Mouse (Mus musculus) limb, embryonic 13.5 days (tissue): ENCODE results near the gene Tpi1. TPM values are rescaled to one million over a fixed set of nuclear protein-coding genes. Genes with fewer than 3 reads are reported as not detected.

Experiments used
- ATAC-seq: fragments of 200-750 bp; cut with Nextera tagmentation; 2 replicates; pipeline ENCODE4 v1.8.0; 2017; ENCODE audit warnings: low read depth, moderate number of reproducible peaks, moderate TSS enrichment; ENCODE audit not compliant: low FRiP score
- H3K27ac ChIP-seq: fragments of 300-500 bp; sonication (generic); 2 replicates; pipeline ENCODE4 v1.5.1; 2015; ENCODE audit warnings: inconsistent platforms, mild to moderate bottlenecking, moderate library complexity
- H3K27me3 ChIP-seq: fragments of 300-500 bp; sonication (generic); 2 replicates; pipeline ENCODE4 v1.6.1; 2015; ENCODE audit warnings: mild to moderate bottlenecking, inconsistent platforms
- H3K36me3 ChIP-seq: fragments of 300-500 bp; sonication (generic); 2 replicates; pipeline ENCODE4 v1.6.1; 2015; ENCODE audit warnings: inconsistent platforms, mild to moderate bottlenecking, moderate library complexity
- H3K4me1 ChIP-seq: fragments of 300-500 bp; sonication (generic); 2 replicates; pipeline ENCODE4 v1.6.1; 2015; ENCODE audit warnings: inconsistent platforms
- H3K4me2 ChIP-seq: fragments of 300-500 bp; sonication (generic); replicated peaks from 2 replicates; pipeline ENCODE4 v1.6.1; 2015; ENCODE audit warnings: inconsistent platforms, mild to moderate bottlenecking, moderate library complexity
- H3K4me3 ChIP-seq: fragments of 300-500 bp; sonication (generic); 2 replicates; pipeline ENCODE4 v1.5.1; 2015; ENCODE audit warnings: moderate library complexity, mild to moderate bottlenecking, inconsistent platforms
- H3K9ac ChIP-seq: fragments of 300-500 bp; sonication (generic); 2 replicates; pipeline ENCODE4 v1.6.1; 2015; ENCODE audit warnings: mild to moderate bottlenecking, inconsistent platforms
- H3K9me3 ChIP-seq: fragments of 300-500 bp; sonication (generic); 2 replicates; pipeline ENCODE4 v1.6.1; 2016; ENCODE audit warnings: inconsistent platforms
- WGBS: fragments of 180-500 bp; shearing (Covaris S2); methylation state at CpG from one replicate; pipeline ENCODE4 v1.1.7; 2015; 5-methylcytosine and 5-hydroxymethylcytosine counted together
- polyA plus RNA-seq: library from polyadenylated mRNA; unstranded; fragments of >200 nt; fragmentation: Nextera tagmentation; extraction: Ambion mirVana; gene quantifications from 2 replicates; pipeline ENCODE4 v1.2.1, GENCODE M21; 2015

The Tpi1 gene
- polyA plus RNA-seq: 782 and 803 TPM in 2 replicates

GRCm38 (mm10) chr6:124813933-124814332, at the start of gene Tpi1:
Gene Tpi1, minus strand, starts transcription at chr6:124814296.
- Histone ChIP-seq H3K9me3 (no peaks in the 10 kb centered on the region), H3K9ac (peak within 1 kb of the TSS; percentile 88), H3K36me3 (peaks cover 65% of the 10 kb centered on the region), H3K27me3 (no peaks in the 10 kb centered on the region), H3K4me2 (peak within 1 kb of the TSS; percentile 95), H3K4me1 (peaks cover 43% of the 10 kb centered on the region), H3K27ac (peak within 1 kb of the TSS; percentile 92), H3K4me3 (peak within 1 kb of the TSS; percentile 71)
- 0% methylated on average over 22 of the region's 22 CpGs for WGBS
- ATAC-seq: peak; percentile 91

DNA sequence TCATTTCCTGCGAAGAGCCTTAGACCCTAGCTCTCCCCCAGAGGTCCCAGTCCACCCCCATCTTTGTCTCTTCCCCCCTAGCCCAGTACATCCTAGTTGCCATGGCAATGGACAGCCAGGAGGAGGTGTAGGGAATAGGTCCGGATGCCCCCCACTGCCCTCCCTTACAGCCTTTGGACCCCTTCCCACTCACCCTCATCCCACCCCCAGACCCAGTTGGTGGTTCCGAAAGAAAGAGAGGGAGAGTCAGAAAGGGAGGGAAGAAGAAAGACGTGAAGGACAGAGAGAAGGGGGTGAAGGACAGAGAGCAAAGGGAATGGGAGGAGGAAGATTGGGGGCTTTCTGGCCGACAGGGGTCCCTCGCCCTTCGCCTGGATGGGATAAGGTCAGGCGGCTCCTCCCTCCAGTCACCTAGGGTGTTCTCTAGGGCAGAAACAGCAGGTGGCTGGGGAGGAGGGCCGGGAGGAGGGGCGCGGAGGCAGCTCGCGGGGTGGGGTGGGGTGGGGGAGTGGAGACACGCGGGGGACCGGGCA, 49.1 kb upstream of the Tpi1 start:
- H3K27me3 ChIP-seq: peaks cover 17% of the 10 kb centered on the region
- H3K9ac ChIP-seq: peak overlapping the region; percentile 75
- peak overlapping the region; percentile 88 for H3K4me2 ChIP-seq
- 2% methylated on average over 11 of the region's 16 CpGs for WGBS
- H3K4me1 ChIP-seq: peaks cover 65% of the 10 kb centered on the region
- no peak overlapping the region; the same call in 1 of the 2 replicates for H3K27ac ChIP-seq
- no peaks in the 10 kb centered on the region for H3K9me3 ChIP-seq
- peak; percentile 1; the same call in 1 of the 2 replicates for ATAC-seq
- H3K36me3 ChIP-seq: no peaks in the 10 kb centered on the region
- H3K4me3 ChIP-seq: peak overlapping the region; percentile 59

DNA sequence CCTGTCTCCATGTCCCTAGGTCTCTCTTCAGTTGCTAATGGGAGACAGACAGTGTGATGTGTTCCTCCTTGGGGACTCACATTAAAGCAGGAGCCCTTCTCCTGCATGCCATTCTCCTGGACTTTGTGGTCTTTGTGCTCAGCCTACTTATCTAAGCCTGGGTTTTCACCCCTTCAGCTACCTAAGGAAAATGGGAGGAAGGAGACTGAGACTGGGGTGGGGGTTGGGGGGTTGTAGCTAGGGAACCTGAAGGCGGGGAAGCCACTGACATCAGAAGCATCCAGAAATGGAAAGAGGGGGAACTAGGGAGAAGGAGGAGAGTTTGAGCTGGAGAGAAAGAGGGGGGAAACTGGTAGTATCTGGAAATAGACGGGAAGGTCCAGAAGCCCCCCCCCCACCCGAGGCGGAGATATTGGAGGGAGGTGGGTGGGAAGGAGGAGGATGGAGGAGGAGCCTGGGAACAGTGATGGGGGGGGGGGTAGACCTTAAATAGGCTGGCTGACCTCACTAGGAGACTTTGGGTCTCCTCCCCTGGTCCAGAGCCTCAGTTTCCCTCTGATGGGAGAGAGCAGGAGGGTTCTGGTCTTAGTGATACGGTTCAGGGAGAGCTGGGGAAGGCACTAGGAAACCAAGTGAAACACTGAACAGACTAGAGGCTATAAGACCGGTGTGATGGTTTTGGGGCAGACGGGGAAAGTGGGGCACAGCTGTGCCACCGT, 48.5 kb upstream of the Tpi1 start:
- Histone ChIP-seq H3K27ac (no peak overlapping the region; the same call in 1 of the 2 replicates), H3K36me3 (no peaks in the 10 kb centered on the region), H3K9ac (peak overlapping the region; percentile 75), H3K4me2 (peak overlapping the region; percentile 88), H3K4me3 (peak overlapping the region; percentile 59), H3K9me3 (no peaks in the 10 kb centered on the region), H3K27me3 (peaks cover 13% of the 10 kb centered on the region), H3K4me1 (peaks cover 70% of the 10 kb centered on the region)
- ATAC-seq: no peak
- WGBS: 15% methylated on average over 8 of the region's 8 CpGs

DNA sequence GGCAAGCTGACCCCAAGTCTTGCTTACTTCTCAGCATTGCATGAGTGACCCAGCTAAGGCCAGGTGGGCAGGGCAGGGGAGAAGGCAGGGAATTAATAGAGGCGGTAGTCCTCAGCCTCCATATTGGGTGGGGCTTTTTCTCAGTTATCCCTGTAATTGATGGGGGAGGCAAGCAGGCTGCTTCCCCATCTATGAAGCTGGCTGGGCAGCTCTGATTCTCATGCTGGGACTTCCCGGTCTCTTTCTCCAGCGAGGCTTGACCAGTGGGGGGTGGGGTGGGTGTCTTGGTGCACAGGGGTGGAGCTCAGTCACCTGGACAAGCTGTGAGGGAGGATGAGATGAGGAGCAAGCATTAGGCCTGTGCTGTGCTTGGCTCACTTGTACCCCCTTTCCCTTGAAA, 47.7 kb upstream of the Tpi1 start:
- WGBS: 32% methylated on average over 3 of the region's 3 CpGs
- no peak overlapping the region for H3K4me2 ChIP-seq

DNA sequence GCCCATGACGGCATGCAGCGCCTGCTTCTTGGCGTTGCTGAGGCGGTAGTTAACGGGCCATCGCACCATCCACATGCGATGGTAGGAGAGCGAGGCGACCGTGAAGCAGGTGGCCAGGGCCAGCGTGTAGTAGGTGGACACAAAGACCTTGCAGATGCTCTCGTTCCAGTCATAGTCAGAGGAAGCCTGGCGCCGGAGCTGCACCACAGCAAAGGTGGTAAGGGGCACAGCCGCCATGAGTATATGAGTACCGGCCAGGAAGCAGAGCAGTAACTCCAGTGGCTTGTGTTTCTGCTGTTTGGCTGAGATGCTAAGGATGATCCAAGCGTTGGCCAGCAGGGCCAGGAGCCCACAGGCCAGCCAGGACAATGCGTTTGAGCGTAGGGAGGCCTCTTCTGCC, 47.2 kb upstream of the Tpi1 start:
- Histone ChIP-seq H3K4me2 (no peak overlapping the region), H3K27ac (no peak overlapping the region), H3K4me3 (no peak overlapping the region), H3K36me3 (no peaks in the 10 kb centered on the region), H3K9ac (no peak overlapping the region; the same call in 1 of the 2 replicates), H3K4me1 (peaks cover 70% of the 10 kb centered on the region), H3K9me3 (no peaks in the 10 kb centered on the region), H3K27me3 (peaks cover 13% of the 10 kb centered on the region)
- 82% methylated on average over 19 of the region's 19 CpGs for WGBS
- no peak for ATAC-seq

More for the DNA sequence above, 47.7 kb upstream of the Tpi1 start:
- Histone ChIP-seq H3K27ac (no peak overlapping the region), H3K4me1 (peaks cover 70% of the 10 kb centered on the region), H3K36me3 (no peaks in the 10 kb centered on the region), H3K4me3 (no peak overlapping the region), H3K9ac (no peak overlapping the region; the same call in 1 of the 2 replicates), H3K9me3 (no peaks in the 10 kb centered on the region), H3K27me3 (peaks cover 13% of the 10 kb centered on the region)
- no peak for ATAC-seq

GRCm38 (mm10) chr6:124860511-124860910, 46.4 kb upstream of the Tpi1 start:
- Histone ChIP-seq H3K4me1 (peaks cover 69% of the 10 kb centered on the region), H3K4me2 (no peak overlapping the region), H3K36me3 (peaks cover 3% of the 10 kb centered on the region), H3K27me3 (peaks cover 13% of the 10 kb centered on the region), H3K9me3 (no peaks in the 10 kb centered on the region), H3K4me3 (no peak overlapping the region), H3K27ac (no peak overlapping the region), H3K9ac (no peak overlapping the region)
- WGBS: 87% methylated on average over 9 of the region's 9 CpGs
- ATAC-seq: no peak

DNA sequence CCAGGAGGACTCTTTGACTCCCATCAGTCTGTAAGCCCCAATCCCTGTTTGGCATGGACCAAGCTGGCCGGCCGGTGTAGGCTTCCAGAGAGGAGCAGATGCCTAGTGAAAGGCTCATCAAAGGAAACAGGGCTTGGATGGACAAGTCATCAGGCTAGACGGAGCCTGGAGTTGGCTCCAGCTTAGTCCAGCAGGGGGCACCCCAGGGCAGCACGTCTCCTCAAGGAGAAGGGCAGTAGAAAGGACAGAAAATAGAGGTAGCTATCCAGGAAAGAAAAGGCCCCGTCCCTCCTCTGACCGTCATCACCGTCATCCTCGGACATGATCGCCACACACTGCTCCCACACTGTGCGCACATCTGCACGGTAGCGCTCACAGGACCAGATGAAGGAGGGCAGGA, 45.6 kb upstream of the Tpi1 start:
- peak overlapping the region; percentile 25 for H3K4me2 ChIP-seq
- peaks cover 8% of the 10 kb centered on the region for H3K36me3 ChIP-seq
- peak overlapping the region; percentile 53; the same call in 1 of the 2 replicates for H3K9ac ChIP-seq
- H3K27me3 ChIP-seq: peaks cover 7% of the 10 kb centered on the region; the same call in 1 of the 2 replicates
- H3K4me1 ChIP-seq: peaks cover 68% of the 10 kb centered on the region
- 10% methylated on average over 12 of the region's 12 CpGs for WGBS
- no peaks in the 10 kb centered on the region for H3K9me3 ChIP-seq
- ATAC-seq: no peak
- H3K4me3 ChIP-seq: 0 out of 2 replicates have a peak overlapping the region, but pooled peaks have one; percentile 7
- 0 out of 2 replicates have a peak overlapping the region, but pooled peaks have one; percentile 28 for H3K27ac ChIP-seq

- peaks cover 60% of the 10 kb centered on the region for H3K4me1 ChIP-seq
- peak overlapping the region; percentile 100; the same call in 1 of the 2 replicates for H3K27ac ChIP-seq
- H3K4me2 ChIP-seq: peak overlapping the region; percentile 69
- H3K4me3 ChIP-seq: peak overlapping the region; percentile 87
- WGBS: 73% methylated on average over 27 of the region's 28 CpGs
- H3K27me3 ChIP-seq: peaks cover 6% of the 10 kb centered on the region; the same call in 1 of the 2 replicates
- peaks cover 17% of the 10 kb centered on the region for H3K36me3 ChIP-seq
- peak overlapping the region; percentile 99 for H3K9ac ChIP-seq
- ATAC-seq: no peak
- no peaks in the 10 kb centered on the region for H3K9me3 ChIP-seq
Measured at GRCm38 (mm10) chr6:124858561-124859318, 44.6 kb upstream of the Tpi1 start.

DNA sequence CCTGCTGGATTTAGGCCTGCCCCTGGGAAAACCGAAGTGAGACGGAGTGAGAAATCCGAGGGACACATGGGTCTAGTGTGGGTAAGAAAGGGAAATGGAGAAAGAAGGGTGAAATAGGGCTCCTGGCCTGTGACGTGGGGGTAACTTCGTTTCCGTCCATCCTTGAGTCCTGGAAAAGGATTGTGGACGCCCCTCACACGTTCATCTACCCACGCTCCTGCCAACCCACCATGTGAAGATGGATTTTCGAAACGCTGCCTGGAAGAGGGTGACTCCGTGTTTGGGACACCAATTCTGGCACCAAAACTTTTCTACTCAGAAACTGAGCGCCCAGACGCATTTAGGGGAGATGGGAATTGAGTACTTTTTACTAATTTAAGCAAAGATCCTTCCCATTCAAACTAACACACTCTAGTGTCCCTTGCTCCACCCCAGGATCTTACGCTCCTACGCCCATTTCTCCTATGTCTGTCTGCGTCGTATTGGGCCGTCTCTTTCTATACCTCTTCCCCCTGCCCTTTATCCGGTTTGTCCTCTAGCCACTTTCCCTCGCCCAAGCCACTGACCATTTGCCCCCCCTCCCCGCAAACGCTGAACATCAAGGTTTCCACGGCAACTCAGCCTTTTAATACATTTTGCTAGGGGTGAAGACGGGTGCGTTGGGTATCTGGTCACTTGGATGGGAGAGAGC, 43.9 kb upstream of the Tpi1 start:
- H3K4me3 ChIP-seq: peak overlapping the region; percentile 87
- peak overlapping the region; percentile 99 for H3K9ac ChIP-seq
- H3K27ac ChIP-seq: peak overlapping the region; percentile 100
- H3K4me1 ChIP-seq: peaks cover 55% of the 10 kb centered on the region
- ATAC-seq: no peak
- no peaks in the 10 kb centered on the region for H3K9me3 ChIP-seq
- H3K36me3 ChIP-seq: peaks cover 24% of the 10 kb centered on the region
- WGBS: 22% methylated on average over 26 of the region's 26 CpGs
- peaks cover 6% of the 10 kb centered on the region; the same call in 1 of the 2 replicates for H3K27me3 ChIP-seq
- peak overlapping the region; percentile 69 for H3K4me2 ChIP-seq

DNA sequence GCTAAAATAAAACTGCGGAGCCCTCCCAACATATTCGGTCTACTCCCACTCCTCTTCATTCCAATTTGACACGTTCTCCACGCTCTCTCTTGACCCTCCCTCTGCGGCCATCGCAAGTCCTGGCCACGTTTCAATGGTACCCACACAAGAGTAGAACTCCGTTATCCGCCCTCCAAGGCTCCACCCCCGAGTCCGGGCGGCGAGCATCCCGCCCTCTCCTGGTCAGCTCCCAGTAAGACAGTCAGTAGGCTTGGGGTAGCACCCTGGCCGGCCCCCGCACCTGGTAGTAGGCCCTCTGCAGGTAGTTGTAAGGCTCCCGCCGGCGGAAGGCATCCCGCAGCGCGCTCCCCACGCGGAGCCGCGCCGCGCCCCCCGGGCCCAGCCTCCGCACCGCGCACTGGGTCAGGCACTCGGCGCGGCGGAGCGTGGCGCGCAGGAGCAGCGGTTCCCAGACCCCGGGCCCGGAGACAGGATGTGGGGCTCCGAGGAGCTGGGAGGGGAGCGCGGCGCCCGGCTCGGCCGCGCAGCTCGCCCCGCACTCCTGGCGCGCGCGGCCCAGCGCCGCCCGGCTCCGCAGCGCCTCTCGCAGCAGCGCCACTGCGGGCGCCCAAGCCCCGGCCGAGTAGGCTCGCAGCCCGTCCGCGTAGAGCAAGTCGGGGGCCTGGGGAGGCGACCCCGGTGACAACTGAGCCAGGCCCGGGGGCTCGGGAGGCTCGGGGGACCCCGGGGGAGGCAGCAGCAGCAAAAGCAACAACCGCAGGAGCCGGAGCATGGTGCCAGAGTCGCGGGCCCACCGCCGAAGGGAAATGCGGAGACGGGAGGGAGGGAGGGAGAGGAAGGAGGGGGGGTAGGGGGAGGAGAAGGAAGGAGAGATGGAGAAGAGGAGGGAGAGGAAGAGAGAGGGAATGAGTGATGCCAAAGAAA, 43.1 kb upstream of the Tpi1 start, which contains the start of gene P3h3:
Gene P3h3 (minus strand): TSS at position 837 of the 924 bp plus-strand sequence.
- ATAC-seq: peak; percentile 87
- Histone ChIP-seq H3K9me3 (no peaks in the 10 kb centered on the region), H3K27me3 (0 out of 2 replicates have a peak, but pooled peaks cover 6% of the 10 kb centered on the region), H3K36me3 (peaks cover 32% of the 10 kb centered on the region), H3K9ac (peak within 1 kb of the TSS; percentile 99), H3K27ac (peak within 1 kb of the TSS; percentile 100), H3K4me1 (peaks cover 47% of the 10 kb centered on the region), H3K4me2 (peak within 1 kb of the TSS; percentile 69), H3K4me3 (peak within 1 kb of the TSS; percentile 87)
- WGBS: under 1% methylated on average over 83 of the region's 86 CpGs
